Mouse (Mus musculus) MEL (cell line): ENCODE measurements around the gene Gm10428. TPM values are rescaled to one million over a fixed set of nuclear protein-coding genes. Genes with fewer than 3 reads are reported as not detected.

ENCODE experiments used
- DNase-seq: peaks from one replicate; pipeline ENCODE4 v3.0.0; 2011; ENCODE audit warnings: low read depth, low spot score
- H3K27ac ChIP-seq: 2 replicates; pipeline ENCODE4 v1.5.1; 2012; ENCODE audit warnings: low read depth, mild to moderate bottlenecking, control low read depth, low read length, moderate library complexity; ENCODE audit not compliant: control insufficient read depth
- H3K27me3 ChIP-seq, 2 experiments: fragments of 150-350 bp in 1 of 2; sonication (generic) in 1 of 2; 2 replicates each; pipeline ENCODE4 v1.6.1; 2012; ENCODE audit warnings: low read length in 2 of 2, mild to moderate bottlenecking in 2 of 2, improper control_type of control experiment in 1 of 2, moderate library complexity in 1 of 2; ENCODE audit not compliant: insufficient read depth in 2 of 2, control insufficient read depth in 1 of 2
- H3K36me3 ChIP-seq, 2 experiments: 2 replicates each; pipeline ENCODE4 v1.6.1; 2012 to 2014; ENCODE audit warnings: low read length in 2 of 2, improper control_type of control experiment in 1 of 2, inconsistent platforms in 1 of 2, mild to moderate bottlenecking in 1 of 2; ENCODE audit not compliant: insufficient read depth in 2 of 2, control insufficient read depth in 1 of 2
- H3K4me1 ChIP-seq, 2 experiments: fragments of 150-350 bp in 1 of 2; sonication (generic) in 1 of 2; 2 replicates each; pipeline ENCODE4 v1.6.1; 2012; ENCODE audit warnings: low read length in 2 of 2, improper control_type of control experiment in 1 of 2, mild to moderate bottlenecking in 1 of 2; ENCODE audit not compliant: insufficient read depth in 2 of 2, control insufficient read depth in 1 of 2
- H3K4me3 ChIP-seq, 2 experiments: fragments of 150-350 bp in 1 of 2; sonication (generic) in 1 of 2; 2 replicates each; pipeline ENCODE4 v1.5.1; 2012; ENCODE audit warnings: low read depth in 2 of 2, low read length in 2 of 2, mild to moderate bottlenecking in 2 of 2, moderate library complexity in 2 of 2, control low read depth in 1 of 2, improper control_type of control experiment in 1 of 2; ENCODE audit not compliant: control insufficient read depth in 1 of 2, insufficient read depth in 1 of 2
- H3K79me2 ChIP-seq: 2 replicates; pipeline ENCODE4 v1.6.1; 2012; ENCODE audit warnings: mild to moderate bottlenecking, low read length, moderate library complexity; ENCODE audit not compliant: control insufficient read depth, poor library complexity, insufficient read depth
- H3K9ac ChIP-seq: 2 replicates; pipeline ENCODE4 v1.6.1; 2012; ENCODE audit warnings: low read depth, mild to moderate bottlenecking, control low read depth, low read length, moderate library complexity; ENCODE audit not compliant: control insufficient read depth, poor library complexity, severe bottlenecking
- H3K9me3 ChIP-seq: fragments of 150-350 bp; sonication (generic); replicated peaks from 2 replicates; pipeline ENCODE4 v1.6.1; 2012; ENCODE audit warnings: mild to moderate bottlenecking, low read length, improper control_type of control experiment, moderate library complexity; ENCODE audit not compliant: insufficient read depth
- MAX ChIP-seq: IDR thresholded peaks from 2 replicates; pipeline ENCODE4 v1.6.1; 2011; ENCODE audit warnings: low read length, improper control_type of control experiment
- TAL1 ChIP-seq: IDR thresholded peaks from 2 replicates; pipeline ENCODE4 v1.6.1; 2012; ENCODE audit warnings: mild to moderate bottlenecking, inconsistent platforms, low read length, moderate library complexity, mixed read lengths
- polyA plus RNA-seq, 2 experiments: library from polyadenylated mRNA; stranded (reverse) in 1 of 2; unstranded in 1 of 2; fragments of >175 nt in 1 of 2; fragments of >200 nt in 1 of 2; gene quantifications; 2 replicates each; pipeline versions ENCODE4 v1.2.1 to v1.2.4; 2012; ENCODE audit warnings: low replicate concordance in 2 of 2, low read depth in 1 of 2; ENCODE audit not compliant: insufficient read length in 2 of 2, insufficient read depth in 1 of 2, missing spikeins in 1 of 2
- total RNA-seq: library from RNA; depleted of rRNA; stranded (reverse); fragments of 300-350 nt; gene quantifications from 2 replicates; pipeline ENCODE4 v1.2.3, GENCODE M21; 2012; rRNA removed

Gene Gm10428
- total and polyA plus RNA-seq, 3 experiments, result not detected

GRCm38 (mm10) chr11:62789617-62789936 is 36.7 kb downstream of the Gm10428 start:
- Histone ChIP-seq H3K27ac (no peak overlapping the region), H3K27me3 (no peaks in the 10 kb centered on the region; a peak in 1 of 4 replicates), H3K4me3 (no peak overlapping the region), H3K4me1 (no peaks in the 10 kb centered on the region), H3K9me3 (no peaks in the 10 kb centered on the region), H3K79me2 (no peaks in the 10 kb centered on the region), H3K36me3 (no peaks in the 10 kb centered on the region), H3K9ac (no peak overlapping the region)
- DNase-seq, result no peak
- TF ChIP-seq MAX (no peak), TAL1 (no peak)

Other genes starting within 250 kb of the Gm10428 start
- 150 and 178 TPM in 2 replicates for gene Cenpv, start 213.8 kb upstream of the Gm10428 start, total RNA-seq
- gene Cenpv, start 213.8 kb upstream of the Gm10428 start, polyA plus RNA-seq, result 1,000 to 10,000 TPM in 1 of 2 experiments, 100 to 1,000 TPM in 1; 149 to 2,878 TPM
- 1,877 and 1,965 TPM in 2 replicates for gene Ubb, start 201.9 kb upstream of the Gm10428 start, total RNA-seq
- 1,000 to 10,000 TPM in 1 of 2 experiments, not detected in 1; 1,800 TPM for gene Ubb, start 201.9 kb upstream of the Gm10428 start, polyA plus RNA-seq
- 30.4 and 32.0 TPM in 2 replicates for gene Trpv2, start 178.6 kb upstream of the Gm10428 start, total RNA-seq
- gene Trpv2, start 178.6 kb upstream of the Gm10428 start, polyA plus RNA-seq, result 10 to 100 TPM in 1 of 2 experiments, not detected in 1; 30.0 TPM
- gene Lrrc75a, start 104.6 kb upstream of the Gm10428 start, total RNA-seq, result 6.0 and 7.0 TPM in 2 replicates
- 1 to 10 TPM in 1 of 2 experiments, not detected in 1; 8.9 TPM for gene Lrrc75a, start 104.6 kb upstream of the Gm10428 start, polyA plus RNA-seq
- gene Mmgt2, start 104.4 kb upstream of the Gm10428 start, total RNA-seq, result 21.8 and 24.1 TPM in 2 replicates
- gene Mmgt2, start 104.4 kb upstream of the Gm10428 start, polyA plus RNA-seq, result 10 to 100 TPM in 1 of 2 experiments, not detected in 1; 51.9 TPM
- not detected in 2 replicates for gene Zfp287, start 21.2 kb upstream of the Gm10428 start, total RNA-seq
- not detected for gene Zfp287, start 21.2 kb upstream of the Gm10428 start, polyA plus RNA-seq
- gene Zfp286, start 36.4 kb downstream of the Gm10428 start, total RNA-seq, result not detected in 2 replicates
- gene Zfp286, start 36.4 kb downstream of the Gm10428 start, polyA plus RNA-seq, result not detected
- 3.1 and 5.9 TPM in 2 replicates for gene Trim16, start 67.1 kb downstream of the Gm10428 start, total RNA-seq
- gene Trim16, start 67.1 kb downstream of the Gm10428 start, polyA plus RNA-seq, result 1 to 10 TPM in 1 of 2 experiments, not detected in 1; 5.5 TPM
- gene Fbxw10, start 94.0 kb downstream of the Gm10428 start, total RNA-seq, result not detected in 2 replicates
- gene Fbxw10, start 94.0 kb downstream of the Gm10428 start, polyA plus RNA-seq, result not detected
- gene Tvp23b, start 126.4 kb downstream of the Gm10428 start, total RNA-seq, result 32.1 and 40.0 TPM in 2 replicates
- 10 to 100 TPM in 1 of 2 experiments, not detected in 1; 24.3 TPM for gene Tvp23b, start 126.4 kb downstream of the Gm10428 start, polyA plus RNA-seq
- gene Cdrt4, start 198.1 kb downstream of the Gm10428 start, total RNA-seq, result not detected in 2 replicates
- not detected for gene Cdrt4, start 198.1 kb downstream of the Gm10428 start, polyA plus RNA-seq